Mouse (Mus musculus) erythroblast, embryonic 14.5 days (primary cell): ENCODE data around the gene Il1r1.

Source experiments
- GATA1 ChIP-seq: IDR thresholded peaks from 2 replicates; pipeline ENCODE4 v1.6.1; 2012; ENCODE audit warnings: low read length, inconsistent platforms, mixed read lengths
- TAL1 ChIP-seq: IDR thresholded peaks from 3 replicates; pipeline ENCODE4 v1.6.1; 2012; ENCODE audit warnings: low read length, inconsistent platforms, mixed read lengths

- TF ChIP-seq TAL1 (no peak), GATA1 (no peak)
Observed at GRCm38 (mm10) chr1:40233217-40233616, 8.3 kb downstream of the Il1r1 start.
